Mouse (Mus musculus) frontal cortex, adult (tissue): Measurements from ENCODE around the gene Edn2.

ENCODE experiments used
- ATAC-seq: cut with Nextera tagmentation; 2 replicates; pipeline ENCODE4 v1.9.2; 2017; ENCODE audit warnings: mild to moderate bottlenecking, moderate library complexity, mixed read lengths; ENCODE audit not compliant: low TSS enrichment

Edn2 gene

GRCm38 (mm10) chr4:120204357-120204942, 43.4 kb downstream of the Edn2 start:
- ATAC-seq, result no peak

- ATAC-seq, result no peak
Observed at GRCm38 (mm10) chr4:120206471-120206891, 45.5 kb downstream of the Edn2 start.

- ATAC-seq, result no peak
Observed at GRCm38 (mm10) chr4:120212080-120212479, 51.1 kb downstream of the Edn2 start.

GRCm38 (mm10) chr4:120212812-120213211, 51.8 kb downstream of the Edn2 start:
- ATAC-seq, result no peak

GRCm38 (mm10) chr4:120215915-120216591, 55.0 kb downstream of the Edn2 start:
- peak; percentile 56 for ATAC-seq

GRCm38 (mm10) chr4:120216883-120217282, 55.9 kb downstream of the Edn2 start:
- ATAC-seq, result no peak
